Mouse (Mus musculus) brown adipose tissue, adult 24 weeks (tissue): ENCODE results near the gene Hs6st1. TPM values are rescaled to one million over a fixed set of nuclear protein-coding genes. Genes with fewer than 3 reads are reported as not detected.
"Not testable (repeated sequence)": the region's sequence is repeated elsewhere in the genome, so short reads cannot be mapped to it uniquely, and the experiment has no call there.

Experiments
- H3K27ac ChIP-seq: fragments of 200-500 bp; replicated peaks from 2 replicates; pipeline ENCODE4 v1.5.1; 2012; ENCODE audit warnings: low read depth, mild to moderate bottlenecking, low read length
- H3K4me1 ChIP-seq: fragments of 200-500 bp; 2 replicates; pipeline ENCODE4 v1.6.1; 2012; ENCODE audit warnings: low read length, mixed read lengths; ENCODE audit not compliant: control insufficient read depth, insufficient read depth, insufficient read length
- H3K4me3 ChIP-seq: fragments of 200-500 bp; 2 replicates; pipeline ENCODE4 v1.5.1; 2012; ENCODE audit warnings: low read depth, mild to moderate bottlenecking, low read length, moderate library complexity; ENCODE audit not compliant: insufficient read depth
- polyA plus RNA-seq: library from polyadenylated mRNA; stranded (reverse); fragments of >200 nt; gene quantifications from 2 replicates; pipeline ENCODE4 v1.2.4, GENCODE M21; 2012; ENCODE audit not compliant: missing spikeins, insufficient read depth, insufficient read length

The Hs6st1 gene
- polyA plus RNA-seq, result 8.8 and 12.1 TPM in 2 replicates

GRCm38 (mm10) chr1:36068076-36068475 is at the start of gene Hs6st1:
Hs6st1 (plus strand) TSS chr1:36068400.
- peak within 1 kb of the TSS; percentile 64 for H3K27ac ChIP-seq
- H3K4me3 ChIP-seq, result peak within 1 kb of the TSS; percentile 98
- peaks cover 38% of the 10 kb centered on the region for H3K4me1 ChIP-seq

- Histone ChIP-seq H3K4me3 (no peak overlapping the region), H3K27ac (no peak overlapping the region), H3K4me1 (no peaks in the 10 kb centered on the region; the same call in 1 of the 2 replicates)
These were observed 49.6 kb upstream of the Hs6st1 start for GRCm38 (mm10) chr1:36018617-36019016.

GRCm38 (mm10) chr1:36019161-36019560 is 49.0 kb upstream of the Hs6st1 start:
- Histone ChIP-seq H3K4me3 (no peak overlapping the region), H3K27ac (no peak overlapping the region), H3K4me1 (no peaks in the 10 kb centered on the region; the same call in 1 of the 2 replicates)

- Histone ChIP-seq H3K4me1 (no peaks in the 10 kb centered on the region; the same call in 1 of the 2 replicates), H3K4me3 (no peak overlapping the region), H3K27ac (no peak overlapping the region)
These were observed 47.9 kb upstream of the Hs6st1 start for GRCm38 (mm10) chr1:36020315-36020714.

GRCm38 (mm10) chr1:36030421-36030821 is 37.8 kb upstream of the Hs6st1 start:
- H3K27ac ChIP-seq, result no peak overlapping the region
- H3K4me3 ChIP-seq, result no peak overlapping the region
- no peaks in the 10 kb centered on the region for H3K4me1 ChIP-seq

GRCm38 (mm10) chr1:36038769-36039168 is 29.4 kb upstream of the Hs6st1 start:
- Histone ChIP-seq H3K4me1 (no peaks in the 10 kb centered on the region), H3K27ac (no peak overlapping the region), H3K4me3 (no peak overlapping the region)

GRCm38 (mm10) chr1:36042072-36042471 is 26.1 kb upstream of the Hs6st1 start:
- H3K4me3 ChIP-seq, result no peak overlapping the region
- H3K4me1 ChIP-seq, result no peaks in the 10 kb centered on the region
- H3K27ac ChIP-seq, result no peak overlapping the region

GRCm38 (mm10) chr1:36043793-36044192 is 24.4 kb upstream of the Hs6st1 start:
- H3K4me3 ChIP-seq, H3K27ac ChIP-seq, H3K4me1 ChIP-seq: not testable (repeated sequence)

GRCm38 (mm10) chr1:36044288-36044687 is 23.9 kb upstream of the Hs6st1 start:
- H3K4me3 ChIP-seq, result no peak overlapping the region
- no peaks in the 10 kb centered on the region for H3K4me1 ChIP-seq
- no peak overlapping the region for H3K27ac ChIP-seq

GRCm38 (mm10) chr1:36052672-36053071 is 15.5 kb upstream of the Hs6st1 start:
- H3K27ac ChIP-seq, result no peak overlapping the region
- no peaks in the 10 kb centered on the region for H3K4me1 ChIP-seq
- H3K4me3 ChIP-seq, result no peak overlapping the region

GRCm38 (mm10) chr1:36053566-36053965 is 14.6 kb upstream of the Hs6st1 start:
- no peak overlapping the region for H3K4me3 ChIP-seq
- no peaks in the 10 kb centered on the region for H3K4me1 ChIP-seq
- H3K27ac ChIP-seq, result no peak overlapping the region

GRCm38 (mm10) chr1:36054182-36054966 is 13.8 kb upstream of the Hs6st1 start:
- Histone ChIP-seq H3K27ac (no peak overlapping the region), H3K4me1 (no peaks in the 10 kb centered on the region), H3K4me3 (no peak overlapping the region)

GRCm38 (mm10) chr1:36054967-36055357 is 13.2 kb upstream of the Hs6st1 start:
- Histone ChIP-seq H3K4me3 (no peak overlapping the region), H3K27ac (no peak overlapping the region)

GRCm38 (mm10) chr1:36059351-36059750 is 8.8 kb upstream of the Hs6st1 start:
- no peak overlapping the region for H3K4me3 ChIP-seq
- no peaks in the 10 kb centered on the region for H3K4me1 ChIP-seq
- H3K27ac ChIP-seq, result no peak overlapping the region

More at GRCm38 (mm10) chr1:36054967-36055357, 13.2 kb upstream of the Hs6st1 start:
- no peaks in the 10 kb centered on the region for H3K4me1 ChIP-seq

- H3K27ac ChIP-seq, result no peak overlapping the region
- H3K4me3 ChIP-seq, result no peak overlapping the region
- peaks cover under 1% of the 10 kb centered on the region; the same call in 1 of the 2 replicates for H3K4me1 ChIP-seq
These were observed 7.9 kb upstream of the Hs6st1 start for GRCm38 (mm10) chr1:36059959-36060953.
